Mouse (Mus musculus): ENCODE data around the gene Prim2.

Prim2 gene

GRCm38 (mm10) chr1:33599698-33600097 is 69.9 kb downstream of the Prim2 start:
- no peak for DNase-seq

DNA sequence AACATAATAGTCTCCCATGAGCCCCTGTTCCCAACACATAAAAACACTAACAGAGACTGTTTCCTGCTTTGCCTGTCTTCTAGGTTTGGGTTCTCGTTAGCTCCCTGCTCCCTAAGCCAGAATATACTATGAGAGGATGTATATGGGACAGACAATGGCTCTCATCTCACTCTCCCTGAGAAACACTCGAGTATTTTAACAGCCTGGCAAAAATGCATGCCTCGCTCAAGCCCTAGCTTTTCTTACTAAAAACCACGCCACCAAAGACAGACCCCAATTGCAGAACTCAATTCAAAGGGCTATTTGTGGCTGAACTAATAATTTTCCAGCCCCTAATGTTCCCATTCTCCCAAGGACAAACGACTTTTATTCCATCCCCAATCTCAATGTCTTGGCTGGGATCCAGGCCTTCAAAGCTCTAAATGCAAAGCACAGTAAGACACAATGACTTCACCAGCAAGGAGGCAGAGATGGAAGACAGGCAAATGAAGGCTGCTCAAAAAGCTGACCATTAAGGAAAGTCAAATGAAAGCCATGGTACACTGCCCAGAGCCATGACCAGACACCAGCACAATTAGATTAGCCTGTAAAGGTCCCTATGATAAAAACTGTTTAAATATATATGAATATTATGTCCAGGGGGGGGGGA is 70.5 kb downstream of the Prim2 start:
- no peak for DNase-seq

DNA sequence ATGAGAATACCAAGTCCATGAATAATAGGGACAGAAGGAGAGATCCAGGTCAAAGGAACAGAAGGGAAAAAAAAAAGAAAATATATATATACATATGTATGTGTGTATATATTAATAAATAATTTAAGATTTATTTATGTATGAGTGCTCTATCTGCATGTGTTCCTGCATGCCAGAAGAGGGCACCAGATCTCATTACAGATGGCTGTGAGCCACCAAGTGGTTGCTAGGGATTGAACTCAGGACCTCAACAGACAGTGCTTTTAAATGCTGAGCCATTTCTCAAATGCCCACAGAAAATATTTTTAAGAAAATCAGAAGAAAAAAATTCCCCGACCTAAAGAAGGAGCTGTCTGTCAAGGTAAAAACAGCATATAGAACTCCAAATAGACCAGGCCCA is 72.6 kb downstream of the Prim2 start:
- no peak for DNase-seq

DNA sequence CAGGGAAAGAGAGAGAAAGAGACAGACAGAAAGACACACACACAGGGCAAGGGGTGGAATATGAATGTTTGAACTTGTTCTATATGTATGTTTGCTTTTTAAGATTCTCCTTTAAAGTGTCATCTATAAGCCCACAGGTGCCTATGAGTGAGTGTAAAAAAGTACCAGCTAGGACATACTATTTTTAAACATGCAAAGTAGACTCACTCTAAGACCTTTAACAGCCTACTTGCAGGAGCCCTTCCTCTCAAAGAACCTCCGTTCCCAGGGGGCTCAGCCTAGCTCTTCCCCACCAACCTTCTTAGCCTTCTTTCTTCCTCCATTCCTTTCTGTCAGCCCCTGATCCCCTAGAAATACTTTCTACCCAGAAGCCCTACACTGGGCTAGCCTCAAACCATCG is 73.7 kb downstream of the Prim2 start:
- no peak for DNase-seq

DNA sequence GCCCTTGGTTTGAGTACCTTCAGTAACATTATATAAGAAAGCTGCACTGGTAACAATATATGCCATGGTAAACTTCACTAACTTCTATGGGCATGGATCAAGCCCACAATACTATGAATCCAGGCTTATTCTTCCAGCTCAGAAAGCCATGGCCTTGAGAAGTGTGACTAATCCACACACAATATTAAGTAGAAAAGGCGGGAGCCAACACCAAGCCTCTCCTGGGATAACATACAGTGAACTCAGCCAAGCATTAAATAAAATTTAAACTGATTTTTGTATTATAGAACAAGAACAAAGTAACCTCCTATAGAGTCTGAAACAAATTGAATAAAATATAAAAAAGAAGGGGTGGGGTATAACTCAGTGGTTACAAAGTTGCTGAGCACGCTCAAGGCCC is 74.6 kb downstream of the Prim2 start:
- no peak for DNase-seq

DNA sequence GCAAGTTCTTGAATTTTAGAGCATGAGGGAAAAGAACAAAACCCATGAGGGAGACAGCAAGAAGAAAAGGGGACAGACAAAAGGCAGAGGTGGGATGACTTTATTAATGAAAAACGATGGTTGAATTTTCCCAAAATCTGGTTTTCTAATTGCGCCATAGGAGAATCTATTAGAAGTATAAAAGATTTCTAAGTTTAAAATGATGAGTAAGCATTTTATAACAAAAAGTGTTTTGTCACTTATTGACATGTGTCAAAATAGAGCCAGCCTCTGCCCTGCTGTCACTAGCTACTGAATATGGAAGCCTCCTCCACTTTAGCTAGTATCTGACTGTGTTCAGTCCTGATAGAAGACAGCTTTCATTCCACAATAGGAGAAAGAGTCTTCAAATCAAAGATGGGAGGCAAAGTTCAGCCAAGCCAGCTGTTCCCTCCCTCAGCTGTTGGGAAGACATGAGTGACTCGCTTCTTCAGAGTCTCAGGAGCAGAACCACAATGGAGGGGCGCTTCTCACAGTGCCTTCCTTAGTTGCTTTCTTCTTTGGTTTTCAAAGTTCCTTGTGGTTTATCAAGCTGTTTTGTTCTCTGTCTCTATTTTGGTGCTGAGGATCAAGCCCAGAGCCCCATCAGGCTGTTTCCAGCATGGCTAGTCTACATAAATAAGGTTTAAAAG is 75.7 kb downstream of the Prim2 start:
- DNase-seq: no peak

- DNase-seq: no peak
These were observed 77.5 kb downstream of the Prim2 start for GRCm38 (mm10) chr1:33591997-33592608.

GRCm38 (mm10) chr1:33590556-33591411 is 78.8 kb downstream of the Prim2 start:
- no peak for DNase-seq

- no peak for DNase-seq
These were observed 80.1 kb downstream of the Prim2 start for GRCm38 (mm10) chr1:33589531-33589930.

GRCm38 (mm10) chr1:33588557-33588956 is 81.0 kb downstream of the Prim2 start:
- no peak for DNase-seq

GRCm38 (mm10) chr1:33584590-33584978 is 85.0 kb downstream of the Prim2 start:
- no peak for DNase-seq

GRCm38 (mm10) chr1:33583817-33584589 is 85.6 kb downstream of the Prim2 start:
- no peak for DNase-seq

- DNase-seq: no peak
These were observed 91.0 kb downstream of the Prim2 start for GRCm38 (mm10) chr1:33578593-33578992.

GRCm38 (mm10) chr1:33574459-33574858 is 95.1 kb downstream of the Prim2 start:
- DNase-seq: no peak

DNA sequence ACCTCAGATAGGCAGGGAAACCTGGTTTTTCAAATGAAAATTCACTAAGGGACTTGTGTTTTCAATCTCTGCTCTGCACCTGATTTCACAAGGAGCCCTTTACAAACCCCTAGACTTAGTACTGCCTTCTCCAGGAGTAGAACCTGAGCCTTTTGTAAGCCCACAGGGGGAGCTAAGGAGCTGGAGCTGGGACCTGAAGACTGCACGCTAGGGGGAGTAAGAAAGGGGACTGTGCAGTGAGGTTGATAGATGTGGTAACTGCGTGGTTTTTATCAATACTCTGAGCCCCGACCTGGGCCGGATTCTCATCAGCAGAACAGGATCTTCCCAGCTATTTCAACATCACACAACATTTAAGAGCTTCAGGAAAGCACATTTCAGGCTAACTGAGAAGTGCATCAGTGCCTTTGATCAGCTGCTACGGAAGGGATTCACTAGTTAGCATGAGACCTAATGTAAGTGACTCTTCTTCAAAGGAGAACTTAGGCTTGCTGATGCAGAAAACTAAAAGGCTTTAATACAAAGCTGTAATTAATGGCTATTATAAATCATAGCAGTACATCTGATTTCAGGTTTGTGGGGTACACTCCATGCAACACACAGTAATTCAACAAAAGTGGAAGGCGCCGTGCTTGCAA is 103.7 kb downstream of the Prim2 start:
- no peak for DNase-seq

DNA sequence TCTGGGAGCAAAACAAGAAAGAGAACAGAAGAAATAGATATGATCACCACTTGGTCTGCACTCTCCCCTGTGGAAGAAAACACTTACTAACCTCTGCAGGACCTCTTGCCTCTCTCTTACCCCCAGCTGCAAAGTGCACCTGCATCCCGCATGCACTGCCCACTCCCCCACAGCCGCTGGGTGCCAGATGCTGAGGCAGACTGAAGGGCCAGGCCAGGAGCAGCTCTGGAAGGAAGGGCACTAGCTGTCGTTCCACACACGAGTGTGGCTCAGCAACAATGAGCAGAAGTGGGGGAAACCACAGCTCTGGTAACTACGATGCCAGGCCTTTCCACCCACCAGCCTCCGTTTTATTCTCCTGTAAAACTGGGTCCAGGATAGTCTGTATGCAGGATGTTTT is 105.6 kb downstream of the Prim2 start:
- no peak for DNase-seq

DNA sequence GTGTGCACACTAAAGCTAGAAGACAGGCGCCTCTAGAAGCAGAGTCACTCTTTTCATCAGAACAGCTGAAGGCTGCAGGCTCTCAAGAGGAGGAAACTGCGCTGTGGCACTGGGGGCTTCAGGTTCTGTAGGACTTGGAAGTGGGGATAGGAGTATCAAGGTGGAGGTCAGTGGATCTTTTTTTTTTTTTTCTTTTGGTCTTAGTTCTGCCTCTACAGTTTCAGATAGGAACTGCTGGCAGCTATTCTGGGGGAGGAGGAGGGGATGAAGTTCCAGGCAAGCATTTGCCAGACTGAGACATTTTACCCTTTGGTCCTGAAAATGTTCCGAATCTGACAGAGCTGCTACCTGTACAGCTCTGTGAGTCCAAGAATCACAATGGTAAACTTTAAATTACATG is 106.0 kb downstream of the Prim2 start:
- DNase-seq: no peak

DNA sequence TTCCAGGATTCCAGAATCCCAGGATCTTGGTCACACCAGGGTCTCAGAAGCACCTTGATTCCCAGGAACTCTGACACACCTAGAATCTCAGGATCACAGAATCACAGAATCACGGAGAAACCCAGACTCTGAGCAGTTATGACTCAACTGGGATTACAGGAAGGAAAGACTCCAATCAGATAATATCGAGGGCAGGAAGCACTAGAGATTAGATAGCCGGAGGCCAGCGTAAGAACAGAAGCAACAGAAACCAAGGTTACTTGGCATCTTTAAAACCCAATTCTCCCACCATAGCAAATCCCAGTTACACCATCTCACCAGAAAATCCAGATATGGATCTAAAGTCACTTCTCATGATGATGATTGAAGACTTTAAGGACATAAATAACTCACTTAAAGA is 113.0 kb downstream of the Prim2 start:
- no peak for DNase-seq

DNA sequence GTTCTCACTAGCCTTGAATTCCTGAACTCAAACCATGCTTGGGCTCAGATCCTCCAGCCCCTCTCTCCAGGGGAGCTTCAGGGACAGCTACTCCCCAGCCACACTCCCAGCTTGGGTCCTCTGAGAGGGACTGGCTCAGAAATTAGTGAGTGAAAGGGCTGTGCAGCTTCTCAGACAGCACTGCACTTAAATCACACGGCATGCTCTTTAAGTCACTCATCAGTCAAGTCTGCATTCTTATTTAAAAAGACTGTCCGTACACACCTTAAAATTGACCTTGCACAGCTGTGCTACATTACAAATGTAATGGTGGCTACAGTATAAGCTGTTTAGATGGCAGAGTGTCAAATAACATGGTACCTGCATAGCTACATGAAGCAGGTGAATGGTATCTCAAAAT is 114.0 kb downstream of the Prim2 start:
- no peak for DNase-seq

GRCm38 (mm10) chr1:33551350-33551749 is 118.2 kb downstream of the Prim2 start:
- DNase-seq: no peak

- no peak for DNase-seq
These were observed 127.9 kb downstream of the Prim2 start for GRCm38 (mm10) chr1:33541708-33542107.

DNA sequence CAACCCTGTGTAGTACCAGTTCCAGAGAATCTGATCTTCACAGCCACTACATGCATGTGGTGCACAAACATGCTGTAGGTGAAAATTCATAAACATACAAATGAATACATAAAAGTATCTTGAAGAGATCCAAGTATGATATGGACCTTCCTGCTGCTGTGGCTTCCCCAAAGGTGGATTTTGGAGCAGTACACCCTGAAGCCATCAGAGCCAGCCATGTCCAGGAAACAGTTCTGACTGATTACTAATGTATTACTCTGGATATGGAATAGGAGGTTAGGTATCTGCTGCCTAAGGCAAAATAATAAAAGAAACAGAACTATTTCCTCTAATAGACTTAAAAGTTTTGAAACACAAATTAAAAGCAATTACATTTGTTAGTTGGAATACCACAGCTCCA is 131.6 kb downstream of the Prim2 start:
- no peak for DNase-seq

Data from right cerebral cortex, postnatal 14 days (tissue).